Mouse (Mus musculus): ENCODE results near the gene Rasgef1c. TPM values are rescaled to one million over a fixed set of nuclear protein-coding genes. Genes with fewer than 3 reads are reported as not detected.

Rasgef1c gene
- total and polyA plus RNA-seq, 3 experiments, result 0.12 to 0.15 TPM; not detected in 1

GRCm38 (mm10) chr11:49980681-49981235 is 79.1 kb downstream of the Rasgef1c start:
- H3K4me1 ChIP-seq (ENCODE audit: control insufficient read depth in 1 of 2, insufficient read depth in 2 of 2, low read length in 2 of 2), result peaks cover 27 to 40% of the 10 kb centered on the region in 2 experiments
- H3K9ac ChIP-seq (ENCODE audit: control insufficient read depth, low read depth, low read length, poor library complexity, severe bottlenecking), result peak overlapping the region; percentile 21
- peak overlapping the region; percentile 21 to 24 for H3K4me3 ChIP-seq (ENCODE audit: control insufficient read depth in 1 of 2, insufficient read depth in 1 of 2, low read depth in 2 of 2, low read length in 2 of 2)

GRCm38 (mm10) chr11:49981321-49981963 is 79.8 kb downstream of the Rasgef1c start:
- H3K79me2 ChIP-seq (ENCODE audit: control insufficient read depth, insufficient read depth, low read length, poor library complexity), result no peaks in the 10 kb centered on the region
- H3K4me3 ChIP-seq (ENCODE audit: control insufficient read depth in 1 of 2, insufficient read depth in 1 of 2, low read depth in 2 of 2, low read length in 2 of 2), result peak overlapping the region; percentile 21 to 24
- H3K36me3 ChIP-seq (ENCODE audit: control insufficient read depth in 1 of 2, insufficient read depth in 2 of 2, low read length in 2 of 2), result peaks cover 0 to 49% of the 10 kb centered on the region in 2 experiments; a peak in 2 of 4 replicates
- peak overlapping the region; percentile 97 for H3K27ac ChIP-seq (ENCODE audit: control insufficient read depth, low read depth, low read length)
- no peaks in the 10 kb centered on the region for H3K27me3 ChIP-seq (ENCODE audit: control insufficient read depth in 1 of 2, insufficient read depth in 2 of 2, low read length in 2 of 2)
- no peaks in the 10 kb centered on the region for H3K9me3 ChIP-seq (replicated peaks; ENCODE audit: insufficient read depth, low read length)
- H3K4me1 ChIP-seq (ENCODE audit: control insufficient read depth in 1 of 2, insufficient read depth in 2 of 2, low read length in 2 of 2), result peaks cover 30 to 43% of the 10 kb centered on the region in 2 experiments
- peak overlapping the region; percentile 21 for H3K9ac ChIP-seq (ENCODE audit: control insufficient read depth, low read depth, low read length, poor library complexity, severe bottlenecking)
- DNase-seq (ENCODE audit: low read depth, low spot score), result peak; percentile 95
- TF ChIP-seq TBP (IDR thresholded peaks at IDR 0.05; ENCODE audit: low read depth, low read length), result no peak; the same call in 1 of the 2 replicates
- TF ChIP-seq HCFC1 (IDR thresholded peaks at IDR 0.05; ENCODE audit: low read depth, low read length), result 0 out of 2 replicates have a peak, but pooled peaks have one; percentile 43
- 0 out of 2 replicates have a peak, but pooled peaks have one; percentile 32 for TF ChIP-seq USF1 (IDR thresholded peaks at IDR 0.05; ENCODE audit: low read depth, low read length)
- peak; percentile 27; the same call in 1 of the 2 replicates for TF ChIP-seq ZC3H11A (IDR thresholded peaks at IDR 0.05; ENCODE audit: low read depth, low read length)
- TF ChIP-seq NRF1 (IDR thresholded peaks at IDR 0.05; ENCODE audit: insufficient read depth, low read depth, low read length, poor library complexity, severe bottlenecking), result no peak
- no peak for TF ChIP-seq GABPA (IDR thresholded peaks at IDR 0.05; ENCODE audit: low read depth, low read length)
- TF ChIP-seq BHLHE40 (IDR thresholded peaks at IDR 0.05; ENCODE audit: borderline replicate concordance, low read depth, low read length), result peak; percentile 46; the same call in 1 of the 2 replicates
- TF ChIP-seq JUND (IDR thresholded peaks at IDR 0.05; ENCODE audit: low read depth, low read length), result peak; percentile 43; the same call in 1 of the 2 replicates
- no peak for TF ChIP-seq USF2 (IDR thresholded peaks at IDR 0.05; ENCODE audit: borderline replicate concordance in 1 of 2, insufficient read depth in 1 of 2, low read depth in 1 of 2, low read length in 2 of 2)
- no peak for TF ChIP-seq MEF2A (IDR thresholded peaks at IDR 0.05; ENCODE audit: extremely low read depth, insufficient replicate concordance, low read depth, low read length, poor library complexity, severe bottlenecking)
- peak; percentile 98 for TF ChIP-seq TCF12 (IDR thresholded peaks at IDR 0.05; ENCODE audit: low read depth, low read length)
- TF ChIP-seq UBTF (IDR thresholded peaks at IDR 0.05; ENCODE audit: borderline replicate concordance, insufficient read depth, low read depth, low read length), result no peak
- TF ChIP-seq ZNF384 (IDR thresholded peaks at IDR 0.05; ENCODE audit: low read depth, low read length), result no peak
- TF ChIP-seq ZKSCAN1 (IDR thresholded peaks at IDR 0.05; ENCODE audit: low read depth, low read length), result no peak
- peak; percentile 44; the same call in 1 of the 2 replicates for TF ChIP-seq KAT2A (conservative IDR thresholded peaks at IDR 0.05; ENCODE audit: low read depth, low read length)
- peak; percentile 55 for TF ChIP-seq MXI1 (IDR thresholded peaks at IDR 0.05; ENCODE audit: low read depth, low read length)
- peak in 1 of 3 experiments; percentile 14; a peak in 1 of 6 replicates for TF ChIP-seq CTCF (IDR thresholded peaks at IDR 0.05 in 2 of 3, conservative IDR thresholded peaks at IDR 0.05 in 1 of 3; ENCODE audit: control insufficient read depth in 1 of 3, insufficient read depth in 1 of 3, low read depth in 2 of 3, low read length in 3 of 3, poor library complexity in 1 of 3, severe bottlenecking in 1 of 3)
- no peak for TF ChIP-seq POLR2A (IDR thresholded peaks at IDR 0.05; ENCODE audit: control insufficient read depth in 1 of 2, insufficient read depth in 1 of 2, low read depth in 1 of 2, low read length in 2 of 2, poor library complexity in 1 of 2)
- peak; percentile 87 for TF ChIP-seq ETS1 (IDR thresholded peaks at IDR 0.05; ENCODE audit: low read depth, low read length)
- peak; percentile 85 for TF ChIP-seq SIN3A (IDR thresholded peaks at IDR 0.05; ENCODE audit: low read length)
- TF ChIP-seq POLR2AphosphoS2 (IDR thresholded peaks at IDR 0.05; ENCODE audit: low read length), result 0 out of 2 replicates have a peak, but pooled peaks have one; percentile 26
- no peak for TF ChIP-seq E2F4 (IDR thresholded peaks at IDR 0.05; ENCODE audit: borderline replicate concordance, low read depth, low read length)
- no peak; the same call in 1 of the 2 replicates for TF ChIP-seq MAX (IDR thresholded peaks at IDR 0.05; ENCODE audit: low read length)
- TF ChIP-seq MYB (IDR thresholded peaks at IDR 0.05; ENCODE audit: low read depth, low read length), result peak; percentile 82
- peak; percentile 96 for TF ChIP-seq GATA1 (IDR thresholded peaks at IDR 0.05; ENCODE audit: low read depth, low read length)

More at GRCm38 (mm10) chr11:49980681-49981235, 79.1 kb downstream of the Rasgef1c start:
- Histone ChIP-seq H3K36me3 (ENCODE audit: control insufficient read depth in 1 of 2, insufficient read depth in 2 of 2, low read length in 2 of 2) (peaks cover 0 to 44% of the 10 kb centered on the region in 2 experiments; a peak in 2 of 4 replicates), H3K79me2 (ENCODE audit: control insufficient read depth, insufficient read depth, low read length, poor library complexity) (no peaks in the 10 kb centered on the region), H3K27ac (ENCODE audit: control insufficient read depth, low read depth, low read length) (peak overlapping the region; percentile 97), H3K27me3 (ENCODE audit: control insufficient read depth in 1 of 2, insufficient read depth in 2 of 2, low read length in 2 of 2) (no peaks in the 10 kb centered on the region), H3K9me3 (replicated peaks; ENCODE audit: insufficient read depth, low read length) (no peaks in the 10 kb centered on the region)
- DNase-seq (ENCODE audit: low read depth, low spot score), result peak; percentile 80
- TF ChIP-seq ETS1 (IDR thresholded peaks at IDR 0.05; ENCODE audit: low read depth, low read length) (no peak), RCOR1 (IDR thresholded peaks at IDR 0.05; ENCODE audit: low read depth, low read length) (0 out of 2 replicates have a peak, but pooled peaks have one; percentile 8), MAFK (IDR thresholded peaks at IDR 0.05; ENCODE audit: borderline replicate concordance, low read depth, low read length) (no peak), USF1 (IDR thresholded peaks at IDR 0.05; ENCODE audit: low read depth, low read length) (no peak), JUND (IDR thresholded peaks at IDR 0.05; ENCODE audit: low read depth, low read length) (no peak), TCF12 (IDR thresholded peaks at IDR 0.05; ENCODE audit: low read depth, low read length) (peak; percentile 20; the same call in 1 of the 2 replicates), CHD1 (IDR thresholded peaks at IDR 0.05; ENCODE audit: low read depth, low read length) (peak; percentile 81; the same call in 1 of the 2 replicates)

All from MEL (cell line).